In genomic region chr4:150846316-150846715, GRCm38 (mm10) we compare ENCODE assay signal across 20 mouse cellular contexts. TPM values are rescaled to one million over a fixed set of nuclear protein-coding genes. Genes with fewer than 3 reads are reported as not detected.
DNase-seq lines count a peak whose midpoint lies in the region; ATAC-seq and TF ChIP-seq lines count a peak whose summit lies in the region.
"Had no signal": no experiment of that assay in that cellular context is flagged by ENCODE, and none has a peak within 500 bp of the region (broad histone marks: within the 10 kb centered on the region; RNA-seq: fewer than 3 reads in every experiment).

No protein-coding gene starts in this region.

- H3K4me1 ChIP-seq in midbrain, embryonic 11.5 days (ENCODE audit: control insufficient read depth, insufficient read depth, low read length) = peaks cover 6% of the 10 kb centered on the region; the same call in 1 of the 2 replicates
- peaks cover 12% of the 10 kb centered on the region; the same call in 1 of the 2 replicates for H3K4me1 ChIP-seq in midbrain, embryonic 15.5 days
- H3K4me1 ChIP-seq in brown adipose tissue, adult 24 weeks (ENCODE audit: control insufficient read depth, insufficient read depth, insufficient read length, low read length) = no peaks in the 10 kb centered on the region
- H3K4me1 ChIP-seq: hindbrain, embryonic 15.5 days had no signal

- intact Hi-C loops in gastrocnemius, adult 2 months (cut with DNase I) = no loop called here

- no peak overlapping the region for H3K4me3 ChIP-seq in gastrocnemius, adult 2 months
- H3K4me3 ChIP-seq in midbrain, embryonic 11.5 days (ENCODE audit: low read depth, low read length) = no peak overlapping the region
- H3K4me3 ChIP-seq in midbrain, embryonic 15.5 days = no peak overlapping the region
- H3K4me3 ChIP-seq in brown adipose tissue, adult 24 weeks (ENCODE audit: insufficient read depth, low read depth, low read length) = no peak overlapping the region
- H3K4me3 ChIP-seq: embryonic facial prominence, embryonic 13.5 days; heart, embryonic 10.5 days; heart, embryonic 15.5 days; hindbrain, embryonic 15.5 days had no signal

- no peak for ATAC-seq in midbrain, embryonic 11.5 days (ENCODE audit: low FRiP score)
- no peak for ATAC-seq in midbrain, embryonic 15.5 days (replicated peaks)
- ATAC-seq: forebrain, postnatal 0 days had no signal

- H3K4me2 ChIP-seq in midbrain, embryonic 11.5 days = no peak overlapping the region
- no peak overlapping the region for H3K4me2 ChIP-seq in midbrain, embryonic 15.5 days
- H3K4me2 ChIP-seq: embryonic facial prominence, embryonic 13.5 days; heart, embryonic 15.5 days; hindbrain, embryonic 15.5 days had no signal

- WGBS in midbrain, embryonic 11.5 days = 38% methylated on average over 8 of the region's 8 CpGs
- WGBS in midbrain, embryonic 15.5 days = 15% methylated on average over 8 of the region's 8 CpGs

- peak overlapping the region; percentile 38; the same call in 1 of the 2 replicates for H3K27ac ChIP-seq in gastrocnemius, adult 2 months
- H3K27ac ChIP-seq in midbrain, embryonic 11.5 days (ENCODE audit: low read depth, low read length) = no peak overlapping the region
- no peak overlapping the region for H3K27ac ChIP-seq in midbrain, embryonic 15.5 days
- H3K27ac ChIP-seq in brown adipose tissue, adult 24 weeks (replicated peaks; ENCODE audit: low read depth, low read length) = 0 out of 2 replicates have a peak overlapping the region, but pooled peaks have one; percentile 21
- H3K27ac ChIP-seq: embryonic facial prominence, embryonic 13.5 days; heart, embryonic 10.5 days; heart, embryonic 15.5 days; hindbrain, embryonic 15.5 days had no signal

- no peaks in the 10 kb centered on the region for H3K36me3 ChIP-seq in midbrain, embryonic 11.5 days (ENCODE audit: control insufficient read depth, insufficient read depth, low read length)
- H3K36me3 ChIP-seq in midbrain, embryonic 15.5 days (replicated peaks) = no peaks in the 10 kb centered on the region
- H3K36me3 ChIP-seq: embryonic facial prominence, embryonic 13.5 days; heart, embryonic 10.5 days; heart, embryonic 15.5 days; hindbrain, embryonic 15.5 days had no signal

- H3K9ac ChIP-seq in midbrain, embryonic 11.5 days (ENCODE audit: low read length) = 0 out of 2 replicates have a peak overlapping the region, but pooled peaks have one; percentile 5
- H3K9ac ChIP-seq in midbrain, embryonic 15.5 days = no peak overlapping the region
- H3K9ac ChIP-seq: embryonic facial prominence, embryonic 13.5 days; forebrain, postnatal 0 days; heart, embryonic 15.5 days; hindbrain, embryonic 15.5 days had no signal

- H3K9me3 ChIP-seq in midbrain, embryonic 11.5 days (ENCODE audit: control insufficient read depth, low read length) = no peaks in the 10 kb centered on the region
- H3K9me3 ChIP-seq in midbrain, embryonic 15.5 days = no peaks in the 10 kb centered on the region
- H3K9me3 ChIP-seq: embryonic facial prominence, embryonic 13.5 days; heart, embryonic 10.5 days; heart, embryonic 15.5 days; hindbrain, embryonic 15.5 days had no signal

- TF ChIP-seq CTCF in gastrocnemius, adult 2 months (IDR thresholded peaks at IDR 0.05) = no peak
- no peak for TF ChIP-seq CTCF in brain, embryonic 14.5 days (IDR thresholded peaks at IDR 0.05; ENCODE audit: borderline replicate concordance, extremely low read depth, insufficient read depth, insufficient read length)

- no peak for TF ChIP-seq POLR2A in brain, embryonic 14.5 days (IDR thresholded peaks at IDR 0.05; ENCODE audit: borderline replicate concordance, extremely low read depth, insufficient read depth, insufficient read length, poor library complexity, severe bottlenecking)

- no peak for DNase-seq in gastrocnemius, adult 2 months
- no peak for DNase-seq in gastrocnemius, adult 8-10 months (ENCODE audit: low spot score in 2 of 2)
- DNase-seq in midbrain, embryonic 11.5 days (ENCODE audit: low spot score, missing footprints) = no peak
- peak; percentile 58 for DNase-seq in brain, embryonic 14.5 days (ENCODE audit: low read depth)
- DNase-seq: adrenal gland, adult 2 months; adrenal gland, postnatal 36 days; cerebellum, adult 11-12 months; cerebellum, adult 9-10 months; cerebellum, postnatal 25 days; forebrain, postnatal 0 days; gastrocnemius, postnatal 36 days; heart, adult 11 months; heart, postnatal 14 days; kidney, adult 11 months had no signal

- H3K27me3 ChIP-seq in midbrain, embryonic 11.5 days (ENCODE audit: control insufficient read depth, insufficient read depth, low read length) = no peaks in the 10 kb centered on the region
- no peaks in the 10 kb centered on the region for H3K27me3 ChIP-seq in midbrain, embryonic 15.5 days (replicated peaks)
- H3K27me3 ChIP-seq: embryonic facial prominence, embryonic 13.5 days; heart, embryonic 15.5 days; hindbrain, embryonic 15.5 days had no signal

RNA-seq across cellular contexts. Expression of gene Errfi1, which starts 7.4 kb away (rescaled TPM):
- total RNA-seq in gastrocnemius, adult 2 months (2021) = 10 to 100 TPM; 20.7 to 50.5 TPM
- total RNA-seq in gastrocnemius, adult 8-10 months (2022) = 10 to 100 TPM; 12.1 to 28.7 (median 15.0) TPM
- 29.5 and 29.7 TPM in 2 replicates for polyA plus RNA-seq in midbrain, embryonic 11.5 days (2014; fragmentation: Nextera tagmentation; extraction: Ambion mirVana)
- polyA plus RNA-seq in midbrain, embryonic 15.5 days (2015; fragmentation: Nextera tagmentation; extraction: Ambion mirVana) = 25.6 and 26.4 TPM in 2 replicates
- polyA plus RNA-seq in brain, embryonic 14.5 days (2012; rRNA removed) = 18.5 and 22.7 TPM in 2 replicates
- 14.8 and 32.1 TPM in 2 replicates for polyA plus RNA-seq in brown adipose tissue, adult 24 weeks (2012; ENCODE audit: insufficient read depth, insufficient read length, missing spikeins)

Comparison
In these comparisons a context has a peak if more than half of its experiments do, and no peak if none do; other contexts are left out.
1. H3K27ac ChIP-seq: peak in gastrocnemius, adult 2 months (single experiment) and brown adipose tissue, adult 24 weeks (single experiment); none in midbrain, embryonic 11.5 days (single experiment) and midbrain, embryonic 15.5 days (single experiment).